Mouse (Mus musculus): ENCODE data around the gene Garnl3.

The Garnl3 gene

GRCm38 (mm10) chr2:32971235-32971634, 160.2 kb downstream of the Garnl3 start:
- no peak for DNase-seq (ENCODE audit: low read depth, low spot score)

GRCm38 (mm10) chr2:32969326-32969725, 162.1 kb downstream of the Garnl3 start:
- no peak for DNase-seq (ENCODE audit: low read depth, low spot score)

DNA sequence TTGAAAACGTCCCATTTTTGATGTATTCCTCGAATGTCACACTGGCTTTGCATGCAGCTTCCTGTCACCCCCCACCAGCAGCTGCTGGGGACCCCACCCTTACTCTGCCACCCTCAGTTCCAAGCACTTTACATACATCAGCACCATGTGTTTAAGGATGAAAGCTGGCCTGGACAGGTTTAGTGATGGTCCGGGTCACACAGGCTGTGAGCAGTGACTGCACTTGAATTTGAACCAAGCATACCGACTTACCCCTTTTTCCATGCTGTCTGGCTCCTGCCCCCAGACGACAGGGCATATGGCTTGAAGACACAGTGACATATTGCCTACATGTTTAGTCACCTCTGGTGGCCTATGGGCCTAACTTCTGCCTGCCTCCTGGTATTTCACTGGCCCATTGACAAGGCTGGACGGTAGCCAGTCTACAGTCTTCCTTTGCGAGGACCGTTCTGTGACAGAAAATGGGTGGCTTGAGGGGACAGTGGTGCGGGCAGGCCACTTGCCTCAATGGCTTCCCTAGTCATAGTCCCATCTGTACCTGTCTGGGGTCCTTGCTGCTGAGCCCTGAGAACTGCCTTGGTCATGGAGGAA, 163.3 kb downstream of the Garnl3 start:
- DNase-seq (ENCODE audit: low read depth, low spot score), result no peak

DNA sequence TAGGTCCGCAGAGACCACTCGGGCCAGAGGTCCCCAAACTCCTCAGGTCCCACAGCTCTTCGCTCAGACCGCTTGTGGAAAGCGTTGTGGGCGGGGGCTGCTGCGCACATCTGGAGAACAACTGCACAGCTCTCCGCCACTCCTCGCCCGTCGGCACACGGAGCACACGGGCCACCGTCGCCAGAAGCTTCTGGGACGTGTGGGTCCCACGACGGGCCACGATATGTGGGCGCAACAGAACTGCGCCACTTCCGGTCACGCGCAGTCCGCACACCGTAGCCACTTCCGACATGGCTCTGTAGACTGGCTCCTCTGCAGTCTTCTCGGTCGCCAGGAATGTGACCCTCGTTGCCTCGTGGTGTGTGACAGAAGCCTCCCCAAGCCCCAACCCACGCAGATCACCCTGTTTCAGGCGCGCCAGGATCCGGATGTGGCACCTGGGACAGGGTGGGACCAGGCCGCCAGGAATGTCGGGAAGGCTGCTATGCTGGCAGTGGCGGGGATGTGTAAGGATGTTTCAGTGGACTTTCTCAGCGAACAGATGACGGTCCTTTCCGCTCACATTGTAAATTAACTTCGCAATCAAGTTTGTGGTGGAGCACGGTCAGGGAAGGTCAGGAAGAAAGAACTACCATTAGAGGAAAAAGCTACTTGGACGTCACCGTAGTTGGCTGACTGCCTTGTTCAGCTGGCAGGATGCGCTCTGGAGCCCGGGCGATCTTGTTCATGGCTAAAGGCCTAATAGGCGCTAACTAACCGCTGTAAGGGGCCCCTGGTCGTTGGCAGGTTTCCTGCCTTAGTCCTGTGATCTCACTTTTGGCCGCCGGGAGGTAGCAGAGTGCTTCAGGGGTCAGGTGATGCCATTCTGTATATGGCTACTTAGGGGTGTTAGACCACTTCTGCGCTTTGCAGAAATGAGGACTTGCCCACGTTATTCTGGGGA, 164.5 kb downstream of the Garnl3 start:
- peak; percentile 85 for DNase-seq (ENCODE audit: low read depth, low spot score)

- no peak for DNase-seq (ENCODE audit: low read depth, low spot score)
These were observed 165.2 kb downstream of the Garnl3 start for GRCm38 (mm10) chr2:32966184-32966688.

DNA sequence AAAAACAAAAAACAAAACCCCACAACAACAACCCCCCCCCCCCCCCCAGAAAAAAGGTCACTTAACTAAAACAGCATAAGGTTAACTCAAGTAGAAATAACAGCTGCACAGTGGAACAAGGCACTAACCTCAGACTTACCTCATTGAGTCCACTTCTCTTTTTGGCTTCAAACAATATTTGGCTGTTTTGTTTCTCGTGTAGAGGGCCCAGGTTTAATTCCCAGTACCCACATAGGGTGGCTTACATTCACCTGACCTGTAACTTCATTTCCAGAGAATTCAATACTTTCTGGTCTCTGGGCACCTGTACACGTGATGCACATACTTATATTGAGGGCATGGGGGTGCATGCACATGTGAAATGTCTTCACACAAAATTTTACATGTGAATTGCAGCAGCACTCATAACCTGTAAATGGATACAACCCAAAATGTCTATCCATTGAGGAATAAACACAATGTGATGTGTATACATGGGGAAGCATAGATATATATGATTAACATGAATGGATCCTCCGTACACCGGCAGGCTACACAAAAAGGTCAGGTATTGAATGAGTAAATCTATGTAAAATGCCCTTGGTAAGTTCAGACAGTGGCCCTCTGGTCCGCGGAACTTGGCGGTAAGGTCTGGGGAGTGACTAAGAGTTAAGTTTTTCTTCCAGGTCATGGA, 165.8 kb downstream of the Garnl3 start:
- no peak for DNase-seq (ENCODE audit: low read depth, low spot score)

GRCm38 (mm10) chr2:32964659-32965457, 166.6 kb downstream of the Garnl3 start:
- no peak for DNase-seq (ENCODE audit: low read depth, low spot score)

GRCm38 (mm10) chr2:32963981-32964380, 167.5 kb downstream of the Garnl3 start:
- no peak for DNase-seq (ENCODE audit: low read depth, low spot score)

DNA sequence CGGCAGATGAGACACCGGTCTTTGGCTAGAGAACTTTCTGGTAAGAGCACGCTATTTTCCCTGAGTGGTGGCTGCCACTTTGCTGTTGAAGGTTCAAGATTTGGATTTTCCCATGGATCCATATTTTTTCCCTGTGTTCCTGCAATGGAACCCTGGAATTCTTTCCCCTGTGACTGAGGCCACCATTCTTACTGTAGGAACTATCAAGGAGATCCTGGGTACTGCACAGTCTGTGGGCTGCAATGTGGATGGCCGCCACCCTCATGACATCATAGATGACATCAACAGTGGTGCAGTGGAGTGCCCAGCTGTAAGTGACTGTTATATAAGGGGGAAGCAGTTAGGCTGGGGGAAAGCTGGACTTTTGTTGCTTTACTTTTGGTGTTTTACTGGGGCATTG, 167.9 kb downstream of the Garnl3 start:
- no peak for DNase-seq (ENCODE audit: low read depth, low spot score)

- no peak for DNase-seq (ENCODE audit: low read depth, low spot score)
These were observed 168.6 kb downstream of the Garnl3 start for GRCm38 (mm10) chr2:32962875-32963220.

- DNase-seq (ENCODE audit: low read depth, low spot score), result no peak
These were observed 169.2 kb downstream of the Garnl3 start for GRCm38 (mm10) chr2:32962062-32962874.

DNA sequence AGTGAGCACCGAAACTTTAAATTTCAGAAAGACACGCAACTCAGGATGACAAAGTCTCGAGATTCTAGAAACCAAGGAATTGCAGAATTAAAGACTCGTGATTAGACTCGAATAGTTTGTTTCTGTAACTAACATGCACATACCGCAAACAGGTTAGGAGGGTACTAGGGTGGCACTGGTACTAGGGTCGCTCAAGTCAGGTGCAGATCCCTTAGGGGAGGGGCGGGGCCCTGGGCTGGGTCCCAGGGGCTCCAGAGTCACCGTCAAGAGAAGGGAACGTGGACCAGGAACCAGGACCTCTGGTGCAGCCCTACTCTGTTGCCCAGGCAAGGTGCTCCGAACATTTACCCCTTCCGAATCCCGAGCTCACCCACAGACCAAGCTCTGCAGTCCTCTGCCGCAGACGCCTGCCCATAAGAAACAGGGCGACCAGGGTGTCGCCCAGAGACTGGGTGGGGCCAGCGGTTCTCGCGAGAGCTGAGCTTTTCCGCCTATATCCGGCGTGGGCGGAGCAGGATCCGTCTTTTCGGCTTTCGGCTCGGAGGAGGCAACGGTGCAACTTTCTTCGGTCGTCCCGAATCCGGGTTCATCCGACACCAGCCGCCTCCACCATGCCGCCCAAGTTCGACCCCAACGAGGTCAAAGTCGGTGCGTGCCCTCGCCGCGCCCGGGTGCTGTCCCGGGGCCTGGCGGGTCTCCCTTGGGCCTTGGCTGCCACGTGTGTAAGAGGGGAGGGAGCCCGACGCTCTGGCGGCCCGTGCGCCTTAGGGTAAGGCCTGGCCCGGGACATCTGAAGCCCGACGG, 170.1 kb downstream of the Garnl3 start, which contains the start of the genes Rpl12 and Lrsam1:
Rpl12 (plus strand) TSS at position 368 of the 804 bp plus-strand sequence.
Lrsam1 (minus strand) TSS at position 423 of the 804 bp plus-strand sequence.
- peak; percentile 94 for DNase-seq (ENCODE audit: low read depth, low spot score)

DNA sequence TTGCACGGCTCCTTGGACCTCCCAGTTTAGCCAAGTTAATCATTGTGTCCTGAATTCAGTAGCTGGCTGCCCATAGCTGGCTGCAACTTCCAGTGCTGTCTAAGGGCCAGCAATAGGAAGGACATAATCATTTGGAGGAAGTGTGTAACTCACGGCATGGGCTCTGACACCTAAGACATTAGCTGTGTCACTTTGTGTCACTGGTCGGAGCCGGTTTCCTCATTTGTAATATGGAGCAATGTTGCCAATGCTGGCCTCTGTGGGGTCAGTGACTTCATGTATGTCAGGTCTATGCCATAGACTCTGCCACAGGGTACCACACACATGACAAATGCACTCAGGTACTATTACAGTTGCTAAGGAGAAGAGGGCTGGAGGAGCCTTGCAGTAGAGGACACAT, 171.2 kb downstream of the Garnl3 start:
- no peak for DNase-seq (ENCODE audit: low read depth, low spot score)

- no peak for DNase-seq (ENCODE audit: low read depth, low spot score)
These were observed 174.1 kb downstream of the Garnl3 start for GRCm38 (mm10) chr2:32957344-32957743.

GRCm38 (mm10) chr2:32954581-32954980, 176.9 kb downstream of the Garnl3 start:
- DNase-seq (ENCODE audit: low read depth, low spot score), result no peak

- no peak for DNase-seq (ENCODE audit: low read depth, low spot score)
These were observed 184.0 kb downstream of the Garnl3 start for GRCm38 (mm10) chr2:32947454-32947853.

GRCm38 (mm10) chr2:32940483-32940882, 191.0 kb downstream of the Garnl3 start:
- no peak for DNase-seq (ENCODE audit: low read depth, low spot score)

DNA sequence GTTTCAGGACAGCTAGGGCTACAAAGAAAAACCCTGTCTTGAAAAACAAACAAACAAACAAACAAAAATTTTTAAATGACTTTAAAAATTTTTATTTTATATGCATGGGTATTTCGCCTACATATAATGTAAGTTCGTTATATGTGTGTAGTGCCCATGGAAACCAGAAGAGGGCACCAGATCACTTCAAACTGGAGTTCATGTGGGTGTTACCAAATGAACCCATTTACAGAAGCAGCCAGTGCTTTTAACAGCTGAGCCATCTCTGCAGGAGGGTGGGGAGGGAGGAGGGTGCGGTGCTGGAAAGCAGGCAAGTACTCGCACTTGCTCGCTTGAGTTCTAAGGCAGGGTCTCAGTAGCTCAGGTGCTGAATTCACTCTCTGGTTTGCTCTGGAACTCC, 192.0 kb downstream of the Garnl3 start:
- DNase-seq (ENCODE audit: low read depth, low spot score), result peak; percentile 49

- no peak for DNase-seq (ENCODE audit: low read depth, low spot score)
These were observed 192.7 kb downstream of the Garnl3 start for GRCm38 (mm10) chr2:32938741-32939140.

Data from forelimb bud, embryonic 11.5 days (tissue).